In the genomic region with DNA sequence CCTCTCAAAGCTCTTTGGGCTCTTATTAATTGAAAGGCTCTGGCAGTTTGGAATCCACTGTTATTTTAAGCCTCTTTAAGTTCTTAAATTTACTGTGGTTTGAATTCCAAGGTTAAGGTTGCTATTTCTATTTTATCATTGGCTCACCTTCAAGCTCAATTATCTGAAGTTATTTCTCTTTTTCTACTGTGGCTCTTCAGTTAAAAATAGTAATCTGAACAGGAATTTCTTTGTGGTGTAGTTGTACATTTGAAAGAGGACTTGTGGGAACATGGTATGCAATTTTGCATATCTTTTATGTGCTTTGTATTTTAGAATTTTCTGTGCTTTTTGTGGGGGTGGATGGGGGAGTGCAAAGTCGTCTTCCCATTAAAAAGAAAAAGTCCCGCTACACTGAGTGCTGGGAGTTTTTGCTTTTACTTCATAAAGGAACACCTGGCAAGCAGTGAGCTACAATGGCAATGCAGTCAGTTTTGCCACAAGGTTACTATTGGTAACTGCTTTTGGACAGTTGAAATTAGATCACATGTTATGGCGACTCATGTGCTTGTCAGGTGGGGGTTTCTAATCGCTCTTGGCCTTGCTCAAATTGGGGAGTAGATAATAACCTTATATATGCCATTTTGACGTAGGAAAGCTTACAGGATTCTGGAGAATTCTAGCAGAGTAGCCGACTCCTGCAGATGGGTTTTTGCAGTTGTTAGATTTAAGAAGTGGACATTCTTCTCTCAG, we compare ENCODE assay signal across 9 mouse cellular contexts. TPM values are rescaled to one million over a fixed set of nuclear protein-coding genes. Genes with fewer than 3 reads are reported as not detected.
DNase-seq lines count a peak whose midpoint lies in the region; ATAC-seq lines count a peak whose summit lies in the region.
"Had no signal": no experiment of that assay in that cellular context is flagged by ENCODE, and none has a peak within 500 bp of the region (broad histone marks: within the 10 kb centered on the region; RNA-seq: fewer than 3 reads in every experiment).

No protein-coding gene starts in this region.

- 43% methylated on average over 6 of the region's 6 CpGs for WGBS in liver, embryonic 11.5 days
- 39% methylated on average over 6 of the region's 6 CpGs for WGBS in embryonic facial prominence, embryonic 13.5 days
- 83% methylated on average over 6 of the region's 6 CpGs for WGBS in limb, embryonic 10.5 days
- WGBS in neural tube, embryonic 15.5 days = 62% methylated on average over 6 of the region's 6 CpGs

- no peak for ATAC-seq in liver, embryonic 11.5 days (replicated peaks; ENCODE audit: low FRiP score)
- ATAC-seq in embryonic facial prominence, embryonic 13.5 days (ENCODE audit: insufficient number of reproducible peaks, insufficient read depth, low FRiP score, low TSS enrichment, low read depth) = no peak
- no peak for ATAC-seq in neural tube, embryonic 15.5 days (ENCODE audit: low FRiP score)
- ATAC-seq in inflammation-experienced regulatory T-cells, adult 6 months = no peak

- no peaks in the 10 kb centered on the region for H3K9me3 ChIP-seq in liver, embryonic 11.5 days (ENCODE audit: control insufficient read depth, low read length)
- no peaks in the 10 kb centered on the region for H3K9me3 ChIP-seq in embryonic facial prominence, embryonic 13.5 days
- no peaks in the 10 kb centered on the region for H3K9me3 ChIP-seq in limb, embryonic 10.5 days (replicated peaks)
- H3K9me3 ChIP-seq in neural tube, embryonic 15.5 days (replicated peaks) = no peaks in the 10 kb centered on the region

- peak overlapping the region; percentile 89 for H3K4me2 ChIP-seq in liver, embryonic 11.5 days
- peak overlapping the region; percentile 60 for H3K4me2 ChIP-seq in embryonic facial prominence, embryonic 13.5 days
- H3K4me2 ChIP-seq in neural tube, embryonic 15.5 days = peak overlapping the region; percentile 68

- H3K27ac ChIP-seq in liver, embryonic 11.5 days (ENCODE audit: low read depth, low read length) = peak overlapping the region; percentile 99
- peak overlapping the region; percentile 73 for H3K27ac ChIP-seq in embryonic facial prominence, embryonic 13.5 days
- H3K27ac ChIP-seq in limb, embryonic 10.5 days = no peak overlapping the region
- H3K27ac ChIP-seq in neural tube, embryonic 15.5 days (replicated peaks) = no peak overlapping the region

- no peak for DNase-seq in liver, embryonic 11.5 days (ENCODE audit: low spot score)
- DNase-seq in liver = no peak
- no peak for DNase-seq in limb, embryonic 10.5 days (ENCODE audit: low spot score)
- no peak for DNase-seq in gastrocnemius, postnatal 36 days
- DNase-seq in gastrocnemius, adult 8-10 months (ENCODE audit: low spot score in 2 of 2) = no peak
- DNase-seq: adrenal gland, postnatal 10 days had no signal

- H3K4me3 ChIP-seq in liver, embryonic 11.5 days (ENCODE audit: low read depth, low read length) = peak overlapping the region; percentile 97
- H3K4me3 ChIP-seq in embryonic facial prominence, embryonic 13.5 days = peak overlapping the region; percentile 85
- H3K4me3 ChIP-seq in limb, embryonic 10.5 days = peak overlapping the region; percentile 93
- H3K4me3 ChIP-seq in neural tube, embryonic 15.5 days (replicated peaks) = peak overlapping the region; percentile 21; the same call in 1 of the 2 replicates

- no peaks in the 10 kb centered on the region for H3K27me3 ChIP-seq in liver, embryonic 11.5 days (replicated peaks; ENCODE audit: control insufficient read depth, insufficient read depth, low read length)
- no peaks in the 10 kb centered on the region for H3K27me3 ChIP-seq in embryonic facial prominence, embryonic 13.5 days
- no peaks in the 10 kb centered on the region for H3K27me3 ChIP-seq in limb, embryonic 10.5 days (ENCODE audit: low read depth, poor library complexity, severe bottlenecking)
- H3K27me3 ChIP-seq in neural tube, embryonic 15.5 days (replicated peaks) = no peaks in the 10 kb centered on the region

- intact Hi-C loops in gastrocnemius, postnatal 36 days (cut with DNase I) = loop anchor here (5.0 kb wide), 1 partner anchor 56 kb away; a partner anchor contains a TSS

- peak overlapping the region; percentile 56 for H3K9ac ChIP-seq in liver, embryonic 11.5 days (ENCODE audit: low read depth, low read length)
- peak overlapping the region; percentile 97; the same call in 1 of the 2 replicates for H3K9ac ChIP-seq in embryonic facial prominence, embryonic 13.5 days
- no peak overlapping the region for H3K9ac ChIP-seq in neural tube, embryonic 15.5 days (replicated peaks)

- peaks cover 42% of the 10 kb centered on the region for H3K4me1 ChIP-seq in liver, embryonic 11.5 days (replicated peaks; ENCODE audit: control insufficient read depth, insufficient read depth, low read length)
- H3K4me1 ChIP-seq in embryonic facial prominence, embryonic 13.5 days = peaks cover 38% of the 10 kb centered on the region
- H3K4me1 ChIP-seq in limb, embryonic 10.5 days = peaks cover 39% of the 10 kb centered on the region
- peaks cover 45% of the 10 kb centered on the region for H3K4me1 ChIP-seq in neural tube, embryonic 15.5 days

- H3K36me3 ChIP-seq in liver, embryonic 11.5 days (ENCODE audit: control insufficient read depth, insufficient read depth, low read length) = 0 out of 2 replicates have a peak, but pooled peaks cover 3% of the 10 kb centered on the region
- peaks cover 13% of the 10 kb centered on the region for H3K36me3 ChIP-seq in embryonic facial prominence, embryonic 13.5 days
- H3K36me3 ChIP-seq in limb, embryonic 10.5 days = peaks cover 40% of the 10 kb centered on the region
- 0 out of 2 replicates have a peak, but pooled peaks cover 3% of the 10 kb centered on the region for H3K36me3 ChIP-seq in neural tube, embryonic 15.5 days

RNA-seq across cellular contexts. Expression of a gene that starts 2.6 kb away (rescaled TPM):
- 13.6 and 15.1 TPM in 2 replicates for polyA plus RNA-seq in liver, embryonic 11.5 days (2014; fragmentation: Nextera tagmentation; extraction: Ambion mirVana)
- 14.5 and 15.0 TPM in 2 replicates for polyA plus RNA-seq in embryonic facial prominence, embryonic 13.5 days (2015; fragmentation: Nextera tagmentation; extraction: Ambion mirVana)
- polyA plus RNA-seq in limb, embryonic 10.5 days (2016; fragmentation: Nextera tagmentation; extraction: Ambion mirVana) = 17.0 and 17.2 TPM in 2 replicates
- 10.2 and 10.6 TPM in 2 replicates for polyA plus RNA-seq in neural tube, embryonic 15.5 days (2015; fragmentation: Nextera tagmentation; extraction: Ambion mirVana)
- total RNA-seq in gastrocnemius, postnatal 36 days (2021) = 10 to 100 TPM in 1 of 2 experiments, 1 to 10 TPM in 1; 7.2 to 10.8 TPM
- 10 to 100 TPM; 15.0 to 16.6 (median 15.9) TPM for polyA plus RNA-seq in inflammation-experienced regulatory T-cells, adult 6 months (2017; shearing (Covaris generic))
- total RNA-seq in gastrocnemius, adult 8-10 months (2022) = 10 to 100 TPM in 2 of 4 experiments, 1 to 10 TPM in 2; 8.1 to 12.1 (median 10.5) TPM

RNA-seq across cellular contexts. Expression of a gene that starts 57.1 kb away (rescaled TPM):
- polyA plus RNA-seq in liver, embryonic 11.5 days (2014; fragmentation: Nextera tagmentation; extraction: Ambion mirVana) = 3.2 and 3.5 TPM in 2 replicates
- polyA plus RNA-seq in embryonic facial prominence, embryonic 13.5 days (2015; fragmentation: Nextera tagmentation; extraction: Ambion mirVana) = 5.9 and 6.3 TPM in 2 replicates
- 4.8 and 5.4 TPM in 2 replicates for polyA plus RNA-seq in limb, embryonic 10.5 days (2016; fragmentation: Nextera tagmentation; extraction: Ambion mirVana)
- polyA plus RNA-seq in neural tube, embryonic 15.5 days (2015; fragmentation: Nextera tagmentation; extraction: Ambion mirVana) = 18.1 and 21.9 TPM in 2 replicates
- 1 to 10 TPM; 2.8 to 3.5 TPM for total RNA-seq in gastrocnemius, postnatal 36 days (2021)
- polyA plus RNA-seq in inflammation-experienced regulatory T-cells, adult 6 months (2017; shearing (Covaris generic)) = 10 to 100 TPM in 2 of 3 experiments, 1 to 10 TPM in 1; 8.5 to 13.3 (median 11.6) TPM
- 1 to 10 TPM; 3.0 to 3.7 (median 3.4) TPM for total RNA-seq in gastrocnemius, adult 8-10 months (2022)

Comparison
In these comparisons a context has a peak if more than half of its experiments do, and no peak if none do; other contexts are left out.
1. H3K27ac ChIP-seq: peak in liver, embryonic 11.5 days (single experiment) and embryonic facial prominence, embryonic 13.5 days (single experiment); none in limb, embryonic 10.5 days (single experiment) and neural tube, embryonic 15.5 days (single experiment).
2. H3K4me3 ChIP-seq: peak in every context shown above with its lines; median percentile 97 in liver, embryonic 11.5 days; 93 in limb, embryonic 10.5 days; 85 in embryonic facial prominence, embryonic 13.5 days; 21 in neural tube, embryonic 15.5 days.
3. Peak in every context shown above with its lines, with median percentiles within 50 percentile points of each other: H3K4me2 ChIP-seq.